Mouse (Mus musculus): ENCODE data around the gene Hdac4. TPM values are rescaled to one million over a fixed set of nuclear protein-coding genes. Genes with fewer than 3 reads are reported as not detected.

Hdac4 gene
- polyA plus RNA-seq, 1 experiment from 2014 or later = 21.2 TPM

DNA sequence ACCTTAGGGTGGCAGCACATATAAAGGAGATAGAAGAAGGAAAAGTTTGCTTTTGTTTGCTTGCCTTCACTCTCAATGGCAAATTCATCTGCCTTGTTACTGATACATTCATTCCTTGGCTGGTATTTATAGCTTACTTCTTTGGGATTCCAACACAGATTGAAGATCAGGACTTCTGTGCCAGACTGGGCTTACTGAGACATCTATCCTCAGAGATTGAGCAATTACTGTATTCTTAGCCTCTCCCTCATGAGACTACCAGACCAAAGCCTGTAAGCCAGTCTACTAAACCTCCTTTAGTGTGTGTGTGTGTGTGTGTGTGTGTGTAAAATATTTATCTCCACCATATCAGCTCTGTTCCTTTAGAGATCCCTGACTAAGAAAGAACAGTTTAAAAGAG is 181.0 kb downstream of the Hdac4 start:
- Histone ChIP-seq H3K9ac (ENCODE audit: low read depth, low read length) (no peak overlapping the region), H3K4me2 (replicated peaks; ENCODE audit: low read depth, low read length) (no peak overlapping the region), H3K36me3 (ENCODE audit: control insufficient read depth, insufficient read depth, low read length) (no peaks in the 10 kb centered on the region), H3K27ac (ENCODE audit: low read depth, low read length) (no peak overlapping the region), H3K4me1 (replicated peaks; ENCODE audit: control insufficient read depth, insufficient read depth, low read length) (no peaks in the 10 kb centered on the region), H3K4me3 (ENCODE audit: low read depth, low read length) (no peak overlapping the region), H3K9me3 (ENCODE audit: control insufficient read depth, low read length) (no peaks in the 10 kb centered on the region), H3K27me3 (ENCODE audit: control insufficient read depth, insufficient read depth, low read length) (no peaks in the 10 kb centered on the region)
- ATAC-seq (ENCODE audit: low FRiP score) (no peak), DNase-seq (ENCODE audit: low spot score) (no peak)

DNA sequence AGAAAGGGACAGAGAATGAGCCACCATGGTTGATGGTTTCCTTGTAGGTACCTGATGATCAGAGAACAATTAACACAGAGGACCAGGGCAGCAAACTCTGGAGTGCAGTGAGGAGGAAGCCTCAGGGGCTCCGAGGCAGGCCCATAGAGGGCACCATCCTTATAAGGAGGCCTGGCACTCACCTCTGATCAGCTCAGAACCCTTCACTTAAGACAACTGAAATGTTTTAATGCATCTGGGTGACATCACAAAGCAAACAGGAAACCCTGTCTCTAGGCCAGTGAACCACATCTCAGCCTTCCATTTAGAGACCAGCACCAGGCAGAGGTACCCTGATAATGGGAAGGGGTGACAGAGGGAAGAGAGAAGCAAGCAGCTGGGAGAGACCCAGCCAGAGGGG is 188.8 kb downstream of the Hdac4 start:
- H3K9me3 ChIP-seq (ENCODE audit: control insufficient read depth, low read length) = no peaks in the 10 kb centered on the region
- no peaks in the 10 kb centered on the region for H3K4me1 ChIP-seq (replicated peaks; ENCODE audit: control insufficient read depth, insufficient read depth, low read length)
- DNase-seq (ENCODE audit: low spot score) = no peak
- H3K27me3 ChIP-seq (ENCODE audit: control insufficient read depth, insufficient read depth, low read length) = no peaks in the 10 kb centered on the region
- H3K4me2 ChIP-seq (replicated peaks; ENCODE audit: low read depth, low read length) = no peak overlapping the region
- no peak overlapping the region for H3K4me3 ChIP-seq (ENCODE audit: low read depth, low read length)
- no peak overlapping the region for H3K27ac ChIP-seq (ENCODE audit: low read depth, low read length)
- no peak overlapping the region for H3K9ac ChIP-seq (ENCODE audit: low read depth, low read length)
- ATAC-seq (ENCODE audit: low FRiP score) = no peak
- H3K36me3 ChIP-seq (ENCODE audit: control insufficient read depth, insufficient read depth, low read length) = no peaks in the 10 kb centered on the region
- WGBS = 56% methylated on average over 1 of the region's 1 CpGs

DNA sequence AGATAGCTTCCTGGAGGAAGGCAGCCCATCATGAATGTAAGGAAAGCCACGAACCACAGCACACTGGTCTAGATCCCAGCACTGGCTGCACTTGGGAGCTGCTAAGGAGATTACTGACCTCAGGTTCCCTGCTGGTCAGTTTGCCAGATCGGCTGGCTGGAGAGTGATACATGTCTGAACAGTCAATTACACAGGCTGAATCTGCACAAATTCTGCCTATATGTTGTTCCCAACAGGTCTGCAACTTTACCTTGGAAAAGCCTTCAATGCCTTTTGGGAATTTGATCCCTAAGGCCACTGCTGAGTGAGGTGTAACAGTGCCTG is 189.9 kb downstream of the Hdac4 start:
- H3K27ac ChIP-seq (ENCODE audit: low read depth, low read length) = no peak overlapping the region
- H3K9me3 ChIP-seq (ENCODE audit: control insufficient read depth, low read length) = no peaks in the 10 kb centered on the region
- H3K9ac ChIP-seq (ENCODE audit: low read depth, low read length) = no peak overlapping the region
- H3K36me3 ChIP-seq (ENCODE audit: control insufficient read depth, insufficient read depth, low read length) = no peaks in the 10 kb centered on the region
- H3K4me1 ChIP-seq (replicated peaks; ENCODE audit: control insufficient read depth, insufficient read depth, low read length) = no peaks in the 10 kb centered on the region
- no peaks in the 10 kb centered on the region for H3K27me3 ChIP-seq (ENCODE audit: control insufficient read depth, insufficient read depth, low read length)
- ATAC-seq (ENCODE audit: low FRiP score) (no peak), DNase-seq (ENCODE audit: low spot score) (no peak)
- H3K4me2 ChIP-seq (replicated peaks; ENCODE audit: low read depth, low read length) = no peak overlapping the region
- 71% methylated on average over 2 of the region's 2 CpGs for WGBS
- no peak overlapping the region for H3K4me3 ChIP-seq (ENCODE audit: low read depth, low read length)

DNA sequence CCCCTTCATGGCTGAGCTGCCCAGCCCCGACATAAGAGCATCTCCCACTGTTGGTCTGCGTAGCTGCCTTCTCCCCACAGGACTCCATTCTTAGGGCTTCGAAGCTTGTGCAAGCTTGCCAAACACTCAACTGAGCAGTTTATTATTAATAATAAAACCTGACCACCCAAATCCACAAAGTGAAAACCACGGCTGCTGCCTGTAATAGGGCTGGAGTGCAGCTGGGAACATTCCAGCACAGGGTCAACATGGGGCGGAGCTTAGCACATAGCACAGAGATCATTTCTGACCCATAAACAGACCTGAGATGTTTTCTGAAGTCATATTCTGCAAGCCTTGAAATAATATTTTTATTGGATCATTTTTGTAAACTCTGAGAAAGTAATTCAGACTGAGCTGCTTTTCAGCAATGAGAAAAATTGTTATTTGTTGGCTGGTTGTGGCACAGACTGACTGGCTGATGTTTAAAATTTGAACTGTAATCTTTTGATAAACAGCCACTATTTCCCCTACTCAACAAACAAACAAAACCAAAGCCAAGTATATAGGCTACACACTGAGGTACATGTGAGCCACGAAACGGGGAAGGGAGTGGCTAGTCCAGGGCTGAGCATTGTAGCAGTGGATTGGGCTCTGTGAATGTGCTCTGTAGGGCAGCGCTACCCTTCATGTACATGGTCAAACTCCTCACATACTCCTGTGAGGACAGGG is 190.4 kb downstream of the Hdac4 start:
- H3K9me3 ChIP-seq (ENCODE audit: control insufficient read depth, low read length) = no peaks in the 10 kb centered on the region
- H3K4me3 ChIP-seq (ENCODE audit: low read depth, low read length) = no peak overlapping the region
- H3K36me3 ChIP-seq (ENCODE audit: control insufficient read depth, insufficient read depth, low read length) = no peaks in the 10 kb centered on the region
- DNase-seq (ENCODE audit: low spot score) = no peak
- ATAC-seq (ENCODE audit: low FRiP score) = no peak
- WGBS = 85% methylated on average over 8 of the region's 8 CpGs
- H3K4me1 ChIP-seq (replicated peaks; ENCODE audit: control insufficient read depth, insufficient read depth, low read length) = no peaks in the 10 kb centered on the region
- no peak overlapping the region for H3K4me2 ChIP-seq (replicated peaks; ENCODE audit: low read depth, low read length)
- no peak overlapping the region for H3K27ac ChIP-seq (ENCODE audit: low read depth, low read length)
- H3K9ac ChIP-seq (ENCODE audit: low read depth, low read length) = no peak overlapping the region
- no peaks in the 10 kb centered on the region for H3K27me3 ChIP-seq (ENCODE audit: control insufficient read depth, insufficient read depth, low read length)

DNA sequence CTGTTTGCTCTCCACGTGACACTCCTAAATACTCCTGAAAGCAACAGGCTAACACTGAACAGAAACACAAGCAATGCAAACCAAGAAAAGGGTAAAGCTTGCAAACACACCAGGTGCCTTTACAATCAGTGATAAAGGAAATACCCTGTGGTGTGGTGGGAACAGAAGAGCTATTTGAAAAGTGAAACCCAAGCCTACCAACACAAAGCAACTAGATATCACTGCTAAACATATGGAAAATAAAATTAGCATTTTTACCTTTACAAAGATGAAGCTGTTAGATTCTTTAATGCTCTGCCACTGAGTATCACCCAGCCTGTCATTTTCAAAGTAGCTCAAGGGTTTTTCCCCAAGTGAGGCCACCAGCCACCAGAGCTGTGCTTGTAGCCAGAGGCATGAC is 191.4 kb downstream of the Hdac4 start:
- Histone ChIP-seq H3K36me3 (ENCODE audit: control insufficient read depth, insufficient read depth, low read length) (no peaks in the 10 kb centered on the region), H3K9me3 (ENCODE audit: control insufficient read depth, low read length) (no peaks in the 10 kb centered on the region), H3K4me3 (ENCODE audit: low read depth, low read length) (no peak overlapping the region), H3K4me2 (replicated peaks; ENCODE audit: low read depth, low read length) (no peak overlapping the region), H3K4me1 (replicated peaks; ENCODE audit: control insufficient read depth, insufficient read depth, low read length) (no peaks in the 10 kb centered on the region), H3K9ac (ENCODE audit: low read depth, low read length) (no peak overlapping the region), H3K27ac (ENCODE audit: low read depth, low read length) (no peak overlapping the region), H3K27me3 (ENCODE audit: control insufficient read depth, insufficient read depth, low read length) (no peaks in the 10 kb centered on the region)
- no peak for ATAC-seq (ENCODE audit: low FRiP score)
- 50% methylated on average over 1 of the region's 1 CpGs for whole genome bisulfite sequencing
- no peak for DNase-seq (ENCODE audit: low spot score)

DNA sequence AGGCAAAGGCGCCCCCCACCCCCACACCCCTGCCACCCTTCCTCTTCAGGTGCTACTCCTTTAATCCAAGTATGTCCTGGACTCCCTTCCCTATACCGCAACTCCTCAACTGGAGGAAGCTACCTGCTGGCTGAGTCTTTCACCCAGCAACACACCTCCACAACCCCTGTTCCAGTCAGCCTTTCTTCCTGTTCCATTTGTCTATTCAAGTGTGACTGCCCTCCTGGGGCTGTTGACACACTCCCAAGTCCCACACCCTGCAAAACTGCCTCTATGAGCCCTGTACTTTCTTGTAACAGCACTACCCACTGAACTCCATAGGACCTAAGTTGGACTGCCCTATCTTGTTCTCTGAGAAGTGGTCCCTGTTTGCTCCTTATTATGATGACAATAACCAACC is 195.3 kb downstream of the Hdac4 start:
- no peaks in the 10 kb centered on the region for H3K9me3 ChIP-seq (ENCODE audit: control insufficient read depth, low read length)
- WGBS = 78% methylated on average over 2 of the region's 2 CpGs
- no peaks in the 10 kb centered on the region for H3K27me3 ChIP-seq (ENCODE audit: control insufficient read depth, insufficient read depth, low read length)
- H3K4me1 ChIP-seq (replicated peaks; ENCODE audit: control insufficient read depth, insufficient read depth, low read length) = no peaks in the 10 kb centered on the region
- H3K4me3 ChIP-seq (ENCODE audit: low read depth, low read length) = no peak overlapping the region
- no peak overlapping the region for H3K27ac ChIP-seq (ENCODE audit: low read depth, low read length)
- no peak for DNase-seq (ENCODE audit: low spot score)
- no peak overlapping the region for H3K9ac ChIP-seq (ENCODE audit: low read depth, low read length)
- H3K36me3 ChIP-seq (ENCODE audit: control insufficient read depth, insufficient read depth, low read length) = no peaks in the 10 kb centered on the region
- H3K4me2 ChIP-seq (replicated peaks; ENCODE audit: low read depth, low read length) = no peak overlapping the region
- ATAC-seq (ENCODE audit: low FRiP score) = no peak

DNA sequence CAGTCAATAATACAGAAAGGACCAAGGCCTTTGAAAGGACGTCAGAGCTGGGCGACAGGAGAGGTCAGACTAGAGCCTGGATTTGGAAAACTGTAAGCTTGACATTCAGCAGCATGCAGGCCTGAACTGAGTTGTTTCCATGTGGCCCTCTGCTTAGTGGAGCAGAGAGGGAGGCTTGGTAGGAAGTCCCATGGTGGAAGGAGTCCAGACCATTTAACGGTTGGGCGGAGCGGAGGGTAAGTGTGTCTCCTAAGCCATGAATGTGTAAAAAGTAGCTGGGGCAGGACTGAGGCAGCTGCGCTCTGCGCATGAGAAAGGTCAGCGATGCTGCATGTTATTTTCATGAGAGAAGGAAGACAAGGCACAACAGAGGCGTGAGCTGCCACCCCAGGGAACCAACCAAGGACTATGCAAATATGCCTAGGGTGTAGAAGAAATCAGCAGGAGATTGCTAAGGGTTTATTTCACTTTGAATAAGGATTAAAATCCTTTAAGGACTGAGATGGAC is 201.8 kb downstream of the Hdac4 start:
- Histone ChIP-seq H3K4me1 (replicated peaks; ENCODE audit: control insufficient read depth, insufficient read depth, low read length) (no peaks in the 10 kb centered on the region), H3K27ac (ENCODE audit: low read depth, low read length) (no peak overlapping the region), H3K9me3 (ENCODE audit: control insufficient read depth, low read length) (no peaks in the 10 kb centered on the region), H3K4me2 (replicated peaks; ENCODE audit: low read depth, low read length) (no peak overlapping the region), H3K9ac (ENCODE audit: low read depth, low read length) (no peak overlapping the region), H3K27me3 (ENCODE audit: control insufficient read depth, insufficient read depth, low read length) (no peaks in the 10 kb centered on the region), H3K36me3 (ENCODE audit: control insufficient read depth, insufficient read depth, low read length) (peaks cover 5% of the 10 kb centered on the region; the same call in 1 of the 2 replicates), H3K4me3 (ENCODE audit: low read depth, low read length) (no peak overlapping the region)
- WGBS = 67% methylated on average over 9 of the region's 9 CpGs
- ATAC-seq (ENCODE audit: low FRiP score) = no peak
- DNase-seq (ENCODE audit: low spot score) = no peak

DNA sequence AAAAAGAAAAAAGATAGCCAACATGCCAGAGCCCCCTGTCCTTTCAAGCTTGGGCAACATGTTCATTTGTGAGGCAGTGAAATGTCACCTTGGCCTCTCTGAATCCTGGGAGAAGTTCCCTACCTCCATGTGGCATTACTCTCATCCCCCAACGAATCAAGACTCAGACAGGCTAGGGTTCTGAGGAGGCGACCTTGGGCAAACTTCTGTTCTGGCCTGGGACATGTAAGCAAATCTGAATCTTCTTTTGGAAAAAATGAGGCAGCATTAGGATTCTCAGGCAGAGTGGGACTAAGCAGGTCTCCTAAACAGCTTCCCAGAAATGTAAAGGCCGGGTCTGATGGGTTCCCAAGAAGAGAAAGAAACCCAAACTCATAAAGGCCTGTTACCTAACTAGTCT is 202.8 kb downstream of the Hdac4 start:
- no peak overlapping the region for H3K4me2 ChIP-seq (replicated peaks; ENCODE audit: low read depth, low read length)
- DNase-seq (ENCODE audit: low spot score) = no peak
- ATAC-seq (ENCODE audit: low FRiP score) = no peak
- 80% methylated on average over 3 of the region's 3 CpGs for WGBS
- no peak overlapping the region for H3K27ac ChIP-seq (ENCODE audit: low read depth, low read length)
- no peaks in the 10 kb centered on the region for H3K27me3 ChIP-seq (ENCODE audit: control insufficient read depth, insufficient read depth, low read length)
- H3K4me3 ChIP-seq (ENCODE audit: low read depth, low read length) = no peak overlapping the region
- H3K9me3 ChIP-seq (ENCODE audit: control insufficient read depth, low read length) = no peaks in the 10 kb centered on the region
- no peaks in the 10 kb centered on the region for H3K4me1 ChIP-seq (replicated peaks; ENCODE audit: control insufficient read depth, insufficient read depth, low read length)
- H3K36me3 ChIP-seq (ENCODE audit: control insufficient read depth, insufficient read depth, low read length) = peaks cover 5% of the 10 kb centered on the region; the same call in 1 of the 2 replicates
- H3K9ac ChIP-seq (ENCODE audit: low read depth, low read length) = no peak overlapping the region

DNA sequence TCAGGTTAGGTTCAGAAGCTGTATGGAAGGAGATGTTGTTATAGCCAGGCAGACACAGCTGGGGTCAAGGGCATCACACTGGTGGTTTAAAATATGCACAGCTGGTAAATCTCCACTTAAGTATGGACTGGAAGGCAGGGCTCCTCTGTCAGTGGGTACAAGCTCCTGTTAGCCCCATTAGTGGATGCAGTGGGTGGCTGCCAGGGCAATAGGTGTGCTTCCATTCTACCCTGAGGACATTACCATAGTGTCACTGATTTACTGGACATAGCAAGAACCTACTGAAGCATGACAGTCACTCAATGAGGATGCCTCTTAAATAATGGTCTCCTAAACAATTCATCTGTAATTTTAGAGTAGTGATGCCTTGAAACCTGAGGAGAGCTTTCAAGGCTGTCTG is 203.9 kb downstream of the Hdac4 start:
- Histone ChIP-seq H3K27ac (ENCODE audit: low read depth, low read length) (no peak overlapping the region), H3K9me3 (ENCODE audit: control insufficient read depth, low read length) (no peaks in the 10 kb centered on the region), H3K9ac (ENCODE audit: low read depth, low read length) (no peak overlapping the region), H3K4me3 (ENCODE audit: low read depth, low read length) (no peak overlapping the region), H3K4me1 (replicated peaks; ENCODE audit: control insufficient read depth, insufficient read depth, low read length) (no peaks in the 10 kb centered on the region), H3K27me3 (ENCODE audit: control insufficient read depth, insufficient read depth, low read length) (no peaks in the 10 kb centered on the region), H3K36me3 (ENCODE audit: control insufficient read depth, insufficient read depth, low read length) (peaks cover 5% of the 10 kb centered on the region; the same call in 1 of the 2 replicates), H3K4me2 (replicated peaks; ENCODE audit: low read depth, low read length) (no peak overlapping the region)
- DNase-seq (ENCODE audit: low spot score) (no peak), ATAC-seq (ENCODE audit: low FRiP score) (no peak)

Data from hindbrain, embryonic 11.5 days (tissue).